Mouse (Mus musculus): ENCODE measurements around the gene Tmem192. TPM values are rescaled to one million over a fixed set of nuclear protein-coding genes. Genes with fewer than 3 reads are reported as not detected.

Tmem192 gene
- total and polyA plus RNA-seq, 3 experiments: 6.3 to 24.9 TPM; not detected in 1

DNA sequence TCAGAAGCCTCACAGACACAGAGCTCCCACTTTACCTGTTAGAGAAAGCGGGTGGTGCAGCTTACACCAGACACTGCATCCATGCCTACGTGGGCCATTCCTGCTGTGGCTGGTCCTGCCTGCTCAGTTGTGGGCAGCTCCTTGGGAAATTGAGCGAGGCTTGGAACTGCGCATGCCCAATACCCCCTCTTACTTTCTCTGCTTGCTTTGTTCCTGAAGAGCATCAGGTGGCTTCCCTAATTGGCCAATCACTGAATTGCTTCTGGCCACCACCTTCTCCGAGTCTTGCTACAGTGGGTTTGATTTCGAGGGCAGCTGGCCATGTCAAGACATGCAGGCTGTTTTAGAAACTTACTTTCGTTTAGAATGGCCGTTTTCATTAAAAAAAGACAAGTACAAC is 71.4 kb downstream of the Tmem192 start, which contains the start of the genes Trim61 and Trim60:
Gene Trim61 (minus strand): TSS at position 101 of the 400 bp plus-strand sequence.
Gene Trim60 (minus strand): TSS at position 162 of the 400 bp plus-strand sequence.
- no peak within 1 kb of the TSS for H3K4me3 ChIP-seq (ENCODE audit: control insufficient read depth in 1 of 2, insufficient read depth in 1 of 2, low read depth in 2 of 2, low read length in 2 of 2)
- H3K9me3 ChIP-seq (replicated peaks; ENCODE audit: insufficient read depth, low read length): no peaks in the 10 kb centered on the region
- H3K36me3 ChIP-seq (ENCODE audit: control insufficient read depth in 1 of 2, insufficient read depth in 2 of 2, low read length in 2 of 2): no peaks in the 10 kb centered on the region
- H3K27ac ChIP-seq (ENCODE audit: control insufficient read depth, low read depth, low read length): no peak within 1 kb of the TSS
- H3K27me3 ChIP-seq (ENCODE audit: control insufficient read depth in 1 of 2, insufficient read depth in 2 of 2, low read length in 2 of 2): no peaks in the 10 kb centered on the region
- no peak for DNase-seq (ENCODE audit: low read depth, low spot score)
- H3K4me1 ChIP-seq (ENCODE audit: control insufficient read depth in 1 of 2, insufficient read depth in 2 of 2, low read length in 2 of 2): no peaks in the 10 kb centered on the region
- no peak for TF ChIP-seq CTCF (IDR thresholded peaks at IDR 0.05 in 2 of 3, conservative IDR thresholded peaks at IDR 0.05 in 1 of 3; ENCODE audit: control insufficient read depth in 1 of 3, insufficient read depth in 1 of 3, low read depth in 2 of 3, low read length in 3 of 3, poor library complexity in 1 of 3, severe bottlenecking in 1 of 3)
- no peak for TF ChIP-seq ZKSCAN1 (IDR thresholded peaks at IDR 0.05; ENCODE audit: low read depth, low read length)
- TF ChIP-seq HCFC1 (IDR thresholded peaks at IDR 0.05; ENCODE audit: low read depth, low read length): no peak
- no peak for TF ChIP-seq ETS1 (IDR thresholded peaks at IDR 0.05; ENCODE audit: low read depth, low read length)
- no peak for TF ChIP-seq TBP (IDR thresholded peaks at IDR 0.05; ENCODE audit: low read depth, low read length)
- TF ChIP-seq ELF1 (IDR thresholded peaks at IDR 0.05; ENCODE audit: low read depth, low read length): no peak
- no peak for TF ChIP-seq MXI1 (IDR thresholded peaks at IDR 0.05; ENCODE audit: low read depth, low read length)
- no peak for TF ChIP-seq ZC3H11A (IDR thresholded peaks at IDR 0.05; ENCODE audit: low read depth, low read length)
- TF ChIP-seq TAL1 (IDR thresholded peaks at IDR 0.05; ENCODE audit: low read length): no peak
- no peak for TF ChIP-seq E2F4 (IDR thresholded peaks at IDR 0.05; ENCODE audit: borderline replicate concordance, low read depth, low read length)
- H3K9ac ChIP-seq (ENCODE audit: control insufficient read depth, low read depth, low read length, poor library complexity, severe bottlenecking): no peak within 1 kb of the TSS
- no peaks in the 10 kb centered on the region for H3K79me2 ChIP-seq (ENCODE audit: control insufficient read depth, insufficient read depth, low read length, poor library complexity)

Other genes starting within 250 kb of the Tmem192 start
- gene Msmo1, start 213.4 kb upstream of the Tmem192 start, total RNA-seq (2012; rRNA removed): 13.8 and 16.0 TPM in 2 replicates
- 10 to 100 TPM in 1 of 2 experiments, not detected in 1; 22.1 TPM for gene Msmo1, start 213.4 kb upstream of the Tmem192 start, polyA plus RNA-seq (2012; ENCODE audit: insufficient read depth in 1 of 2, insufficient read length in 2 of 2, low read depth in 1 of 2, low replicate concordance in 2 of 2, missing spikeins in 1 of 2)
- gene Klhl2, start 97.2 kb upstream of the Tmem192 start, total RNA-seq (2012; rRNA removed): 11.1 and 12.1 TPM in 2 replicates
- 10 to 100 TPM in 1 of 2 experiments, not detected in 1; 11.5 TPM for gene Klhl2, start 97.2 kb upstream of the Tmem192 start, polyA plus RNA-seq (2012; ENCODE audit: insufficient read depth in 1 of 2, insufficient read length in 2 of 2, low read depth in 1 of 2, low replicate concordance in 2 of 2, missing spikeins in 1 of 2)
- not detected in 2 replicates for gene Trim75, start 40.6 kb downstream of the Tmem192 start, total RNA-seq (2012; rRNA removed)
- gene Trim75, start 40.6 kb downstream of the Tmem192 start, polyA plus RNA-seq (2012; ENCODE audit: insufficient read depth in 1 of 2, insufficient read length in 2 of 2, low read depth in 1 of 2, low replicate concordance in 2 of 2, missing spikeins in 1 of 2): not detected
- not detected in 2 replicates for gene Trim61, start 71.3 kb downstream of the Tmem192 start, total RNA-seq (2012; rRNA removed)
- not detected for gene Trim61, start 71.3 kb downstream of the Tmem192 start, polyA plus RNA-seq (2012; ENCODE audit: insufficient read depth in 1 of 2, insufficient read length in 2 of 2, low read depth in 1 of 2, low replicate concordance in 2 of 2, missing spikeins in 1 of 2)
- not detected in 2 replicates for gene Trim60, start 71.4 kb downstream of the Tmem192 start, total RNA-seq (2012; rRNA removed)
- gene Trim60, start 71.4 kb downstream of the Tmem192 start, polyA plus RNA-seq (2012; ENCODE audit: insufficient read depth in 1 of 2, insufficient read length in 2 of 2, low read depth in 1 of 2, low replicate concordance in 2 of 2, missing spikeins in 1 of 2): not detected
- not detected in 2 replicates for gene Apela, start 90.2 kb downstream of the Tmem192 start, total RNA-seq (2012; rRNA removed)
- gene Apela, start 90.2 kb downstream of the Tmem192 start, polyA plus RNA-seq (2012; ENCODE audit: insufficient read depth in 1 of 2, insufficient read length in 2 of 2, low read depth in 1 of 2, low replicate concordance in 2 of 2, missing spikeins in 1 of 2): not detected
- not detected in 2 replicates for gene Gm10663, start 127.8 kb downstream of the Tmem192 start, total RNA-seq (2012; rRNA removed)
- not detected for gene Gm10663, start 127.8 kb downstream of the Tmem192 start, polyA plus RNA-seq (2012; ENCODE audit: insufficient read depth in 1 of 2, insufficient read length in 2 of 2, low read depth in 1 of 2, low replicate concordance in 2 of 2, missing spikeins in 1 of 2)
- gene BC030870, start 182.4 kb downstream of the Tmem192 start, total RNA-seq (2012; rRNA removed): not detected in 2 replicates
- gene BC030870, start 182.4 kb downstream of the Tmem192 start, polyA plus RNA-seq (2012; ENCODE audit: insufficient read depth in 1 of 2, insufficient read length in 2 of 2, low read depth in 1 of 2, low replicate concordance in 2 of 2, missing spikeins in 1 of 2): not detected